Mouse (Mus musculus): Measurements from ENCODE around the gene Aff3. TPM values are rescaled to one million over a fixed set of nuclear protein-coding genes. Genes with fewer than 3 reads are reported as not detected.

Gene Aff3
- polyA plus RNA-seq, 1 experiment from 2014 or later, result 29.5 TPM

DNA sequence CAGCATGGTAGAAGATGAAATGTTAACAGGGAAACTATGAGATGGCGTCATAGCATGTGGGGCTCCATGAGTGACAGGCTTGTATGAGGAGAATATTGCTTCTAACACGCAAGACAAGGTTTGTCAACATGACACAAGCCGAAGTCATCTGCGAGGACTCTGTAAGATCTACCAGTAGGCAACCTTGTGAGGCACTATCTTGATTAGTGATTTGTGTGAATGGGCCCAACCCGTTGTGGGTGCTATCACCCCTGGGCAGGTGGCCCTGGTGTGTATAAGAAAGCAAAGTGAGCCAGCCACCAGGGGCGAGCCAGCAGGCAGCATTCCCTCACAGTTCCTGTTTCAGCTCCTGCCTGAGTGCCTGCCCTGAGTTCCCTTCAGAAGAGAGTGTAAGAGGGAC, 249.2 kb downstream of the Aff3 start:
- Histone ChIP-seq H3K9ac (no peak overlapping the region), H3K36me3 (replicated peaks; ENCODE audit: control insufficient read depth, insufficient read depth) (no peaks in the 10 kb centered on the region), H3K9me3 (ENCODE audit: control insufficient read depth, low read length) (no peaks in the 10 kb centered on the region), H3K4me1 (replicated peaks; ENCODE audit: control insufficient read depth, insufficient read depth, low read length) (peaks cover 38% of the 10 kb centered on the region), H3K27ac (no peak overlapping the region), H3K27me3 (ENCODE audit: control insufficient read depth, insufficient read depth, low read length) (no peaks in the 10 kb centered on the region), H3K4me3 (replicated peaks; ENCODE audit: low read length) (no peak overlapping the region), H3K4me2 (replicated peaks) (no peak overlapping the region)
- WGBS, result 91% methylated on average over 6 of the region's 6 CpGs
- no peak for ATAC-seq (ENCODE audit: low FRiP score)
- DNase-seq (ENCODE audit: low spot score), result no peak

- 58% methylated on average over 4 of the region's 4 CpGs for WGBS
- Histone ChIP-seq H3K36me3 (replicated peaks; ENCODE audit: control insufficient read depth, insufficient read depth) (no peaks in the 10 kb centered on the region), H3K4me3 (replicated peaks; ENCODE audit: low read length) (no peak overlapping the region), H3K27ac (peak overlapping the region; percentile 75), H3K9ac (peak overlapping the region; percentile 14; the same call in 1 of the 2 replicates), H3K9me3 (ENCODE audit: control insufficient read depth, low read length) (no peaks in the 10 kb centered on the region), H3K4me1 (replicated peaks; ENCODE audit: control insufficient read depth, insufficient read depth, low read length) (peaks cover 21% of the 10 kb centered on the region), H3K27me3 (ENCODE audit: control insufficient read depth, insufficient read depth, low read length) (no peaks in the 10 kb centered on the region), H3K4me2 (replicated peaks) (no peak overlapping the region)
- DNase-seq (ENCODE audit: low spot score) (no peak), ATAC-seq (ENCODE audit: low FRiP score) (no peak)
Measured at GRCm38 (mm10) chr1:38411106-38411505, 253.6 kb downstream of the Aff3 start.

DNA sequence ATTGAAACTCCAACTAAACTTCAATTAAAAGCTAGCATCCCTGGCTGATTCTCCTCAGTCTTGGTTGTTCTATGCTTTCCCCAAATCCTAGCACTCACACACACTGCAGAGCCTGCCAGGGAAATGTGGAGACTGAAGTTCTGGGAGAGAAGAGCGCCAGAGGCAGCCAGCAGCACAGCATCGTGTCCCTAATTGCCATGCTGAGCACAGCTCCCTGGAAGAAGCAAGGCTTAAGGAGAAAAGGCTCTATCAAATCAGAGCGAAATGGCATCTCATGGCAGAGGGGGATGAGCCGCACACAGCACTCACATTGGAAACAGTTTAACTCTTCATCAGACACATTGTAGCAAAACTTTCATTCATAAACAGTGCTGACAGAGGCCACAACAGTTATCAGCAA, 254.3 kb downstream of the Aff3 start:
- H3K4me2 ChIP-seq (replicated peaks), result no peak overlapping the region
- WGBS, result 8% methylated on average over 4 of the region's 4 CpGs
- peak; percentile 85 for ATAC-seq (ENCODE audit: low FRiP score)

GRCm38 (mm10) chr1:38408241-38408640, 256.5 kb downstream of the Aff3 start:
- no peaks in the 10 kb centered on the region for H3K36me3 ChIP-seq (replicated peaks; ENCODE audit: control insufficient read depth, insufficient read depth)
- no peak overlapping the region for H3K27ac ChIP-seq
- no peak overlapping the region for H3K4me2 ChIP-seq (replicated peaks)
- DNase-seq (ENCODE audit: low spot score) (no peak), ATAC-seq (ENCODE audit: low FRiP score) (no peak)
- H3K4me1 ChIP-seq (replicated peaks; ENCODE audit: control insufficient read depth, insufficient read depth, low read length), result peaks cover 21% of the 10 kb centered on the region
- H3K27me3 ChIP-seq (ENCODE audit: control insufficient read depth, insufficient read depth, low read length), result no peaks in the 10 kb centered on the region
- H3K9ac ChIP-seq, result no peak overlapping the region
- no peak overlapping the region for H3K4me3 ChIP-seq (replicated peaks; ENCODE audit: low read length)
- H3K9me3 ChIP-seq (ENCODE audit: control insufficient read depth, low read length), result no peaks in the 10 kb centered on the region
- WGBS, result 59% methylated on average over 3 of the region's 3 CpGs

More for the DNA sequence above, 254.3 kb downstream of the Aff3 start:
- peak overlapping the region; percentile 75 for H3K27ac ChIP-seq
- H3K4me3 ChIP-seq (replicated peaks; ENCODE audit: low read length), result no peak overlapping the region
- no peaks in the 10 kb centered on the region for H3K36me3 ChIP-seq (replicated peaks; ENCODE audit: control insufficient read depth, insufficient read depth)
- peak; percentile 71 for DNase-seq (ENCODE audit: low spot score)
- H3K27me3 ChIP-seq (ENCODE audit: control insufficient read depth, insufficient read depth, low read length), result no peaks in the 10 kb centered on the region
- H3K9ac ChIP-seq, result 0 out of 2 replicates have a peak overlapping the region, but pooled peaks have one; percentile 19
- H3K4me1 ChIP-seq (replicated peaks; ENCODE audit: control insufficient read depth, insufficient read depth, low read length), result peaks cover 21% of the 10 kb centered on the region
- no peaks in the 10 kb centered on the region for H3K9me3 ChIP-seq (ENCODE audit: control insufficient read depth, low read length)

DNA sequence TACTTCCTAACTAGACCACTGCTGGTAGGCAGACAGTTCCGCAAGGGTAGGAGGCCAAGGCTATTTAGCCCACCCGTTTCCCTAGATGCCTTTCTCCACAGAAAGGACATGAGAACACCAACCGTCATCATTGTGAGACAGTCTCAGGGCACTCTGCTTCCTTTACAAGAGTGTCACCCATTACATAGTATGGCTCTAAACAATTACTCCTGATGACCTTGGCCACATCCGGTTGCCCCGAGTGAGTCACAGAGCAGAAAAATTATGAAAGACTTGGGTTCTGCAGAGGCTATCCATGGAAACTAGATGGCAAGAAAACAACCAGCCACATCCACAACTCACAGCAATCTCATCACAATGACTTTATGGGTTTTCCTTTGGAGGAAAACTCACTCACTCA, 261.0 kb downstream of the Aff3 start:
- Histone ChIP-seq H3K9me3 (ENCODE audit: control insufficient read depth, low read length) (no peaks in the 10 kb centered on the region), H3K4me1 (replicated peaks; ENCODE audit: control insufficient read depth, insufficient read depth, low read length) (peaks cover 5% of the 10 kb centered on the region; the same call in 1 of the 2 replicates), H3K27ac (no peak overlapping the region), H3K4me3 (replicated peaks; ENCODE audit: low read length) (no peak overlapping the region), H3K27me3 (ENCODE audit: control insufficient read depth, insufficient read depth, low read length) (no peaks in the 10 kb centered on the region), H3K9ac (no peak overlapping the region), H3K36me3 (replicated peaks; ENCODE audit: control insufficient read depth, insufficient read depth) (no peaks in the 10 kb centered on the region), H3K4me2 (replicated peaks) (no peak overlapping the region)
- ATAC-seq (ENCODE audit: low FRiP score) (no peak), DNase-seq (ENCODE audit: low spot score) (no peak)
- WGBS, result 83% methylated on average over 5 of the region's 5 CpGs

DNA sequence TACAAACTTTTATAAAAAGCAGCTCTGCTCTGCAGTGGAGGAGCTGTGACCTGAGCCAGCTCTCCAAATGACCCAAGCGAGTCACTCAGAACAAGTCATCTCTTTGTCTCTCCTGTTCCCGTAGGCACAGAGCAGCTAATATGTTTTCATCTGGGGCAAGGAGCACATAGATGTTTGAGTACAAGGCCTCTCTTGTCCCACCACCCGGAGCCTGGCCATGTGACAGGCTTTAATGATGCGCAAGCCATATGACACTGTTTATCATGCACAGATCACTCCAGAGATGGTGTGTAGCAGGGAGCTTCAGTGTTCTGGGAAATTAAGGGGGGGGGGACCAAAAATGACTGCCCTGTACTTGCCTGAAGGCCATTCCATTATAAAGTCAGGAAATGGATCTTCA, 262.9 kb downstream of the Aff3 start:
- WGBS, result 23% methylated on average over 4 of the region's 4 CpGs
- no peak overlapping the region for H3K4me2 ChIP-seq (replicated peaks)
- no peak for DNase-seq (ENCODE audit: low spot score)
- H3K4me3 ChIP-seq (replicated peaks; ENCODE audit: low read length), result no peak overlapping the region
- peaks cover 9% of the 10 kb centered on the region; the same call in 1 of the 2 replicates for H3K4me1 ChIP-seq (replicated peaks; ENCODE audit: control insufficient read depth, insufficient read depth, low read length)
- no peaks in the 10 kb centered on the region for H3K27me3 ChIP-seq (ENCODE audit: control insufficient read depth, insufficient read depth, low read length)
- no peaks in the 10 kb centered on the region for H3K9me3 ChIP-seq (ENCODE audit: control insufficient read depth, low read length)
- H3K27ac ChIP-seq, result peak overlapping the region; percentile 52; the same call in 1 of the 2 replicates
- H3K36me3 ChIP-seq (replicated peaks; ENCODE audit: control insufficient read depth, insufficient read depth), result no peaks in the 10 kb centered on the region
- no peak overlapping the region for H3K9ac ChIP-seq
- peak; percentile 38; the same call in 1 of the 2 replicates for ATAC-seq (ENCODE audit: low FRiP score)

DNA sequence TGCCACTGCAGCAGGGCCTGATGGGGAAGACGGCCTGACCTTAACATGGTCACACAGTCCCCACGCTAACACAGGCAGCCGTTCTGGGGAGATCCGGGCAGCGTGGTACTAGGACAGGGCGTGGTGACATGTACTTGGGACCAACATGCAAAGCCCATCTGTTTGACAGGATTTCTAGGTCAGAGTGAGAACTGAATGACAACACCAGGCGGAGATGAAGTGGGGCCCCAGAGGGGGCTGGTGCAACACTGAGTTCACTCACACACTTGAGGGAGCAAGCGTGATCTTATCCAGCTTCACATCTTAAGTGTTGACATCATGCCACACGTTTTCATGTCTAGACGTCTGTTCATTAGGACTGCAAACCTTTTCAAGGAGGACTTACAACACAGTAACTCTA, 265.5 kb downstream of the Aff3 start:
- no peaks in the 10 kb centered on the region for H3K9me3 ChIP-seq (ENCODE audit: control insufficient read depth, low read length)
- H3K27ac ChIP-seq, result no peak overlapping the region
- H3K9ac ChIP-seq, result no peak overlapping the region
- DNase-seq (ENCODE audit: low spot score) (no peak), ATAC-seq (ENCODE audit: low FRiP score) (no peak)
- no peaks in the 10 kb centered on the region for H3K36me3 ChIP-seq (replicated peaks; ENCODE audit: control insufficient read depth, insufficient read depth)
- no peaks in the 10 kb centered on the region for H3K27me3 ChIP-seq (ENCODE audit: control insufficient read depth, insufficient read depth, low read length)
- 89% methylated on average over 10 of the region's 10 CpGs for WGBS
- H3K4me1 ChIP-seq (replicated peaks; ENCODE audit: control insufficient read depth, insufficient read depth, low read length), result peaks cover 23% of the 10 kb centered on the region
- no peak overlapping the region for H3K4me2 ChIP-seq (replicated peaks)
- no peak overlapping the region for H3K4me3 ChIP-seq (replicated peaks; ENCODE audit: low read length)

DNA sequence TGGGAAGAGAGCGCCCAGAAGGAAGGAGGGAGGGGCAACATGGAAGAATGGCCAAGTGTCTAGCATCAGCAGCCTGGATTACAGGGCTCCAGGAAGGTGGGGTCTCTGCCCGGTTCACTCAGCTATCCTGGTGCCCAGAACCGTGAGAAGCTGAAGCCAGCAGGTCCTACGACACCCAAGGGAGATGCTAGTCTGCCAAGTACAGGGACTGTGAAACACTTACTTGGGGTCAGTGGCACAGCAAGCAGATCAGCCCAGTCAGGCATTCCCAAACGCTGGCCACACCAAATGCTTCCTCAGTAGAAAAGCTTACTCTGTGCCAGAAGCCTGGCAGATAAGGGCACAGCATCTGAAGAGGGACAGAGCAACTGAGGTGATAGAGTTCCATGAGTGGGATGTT, 266.2 kb downstream of the Aff3 start:
- 63% methylated on average over 5 of the region's 5 CpGs for WGBS

GRCm38 (mm10) chr1:38395194-38395681, 269.5 kb downstream of the Aff3 start:
- H3K4me2 ChIP-seq (replicated peaks), result no peak overlapping the region
- H3K27me3 ChIP-seq (ENCODE audit: control insufficient read depth, insufficient read depth, low read length), result no peaks in the 10 kb centered on the region
- H3K27ac ChIP-seq, result peak overlapping the region; percentile 38; the same call in 1 of the 2 replicates
- ATAC-seq (ENCODE audit: low FRiP score) (no peak), DNase-seq (ENCODE audit: low spot score) (no peak)
- H3K4me3 ChIP-seq (replicated peaks; ENCODE audit: low read length), result no peak overlapping the region
- H3K36me3 ChIP-seq (replicated peaks; ENCODE audit: control insufficient read depth, insufficient read depth), result no peaks in the 10 kb centered on the region
- 11% methylated on average over 11 of the region's 11 CpGs for WGBS
- H3K9ac ChIP-seq, result no peak overlapping the region
- H3K4me1 ChIP-seq (replicated peaks; ENCODE audit: control insufficient read depth, insufficient read depth, low read length), result peaks cover 40% of the 10 kb centered on the region
- H3K9me3 ChIP-seq (ENCODE audit: control insufficient read depth, low read length), result no peaks in the 10 kb centered on the region

More for the DNA sequence above, 266.2 kb downstream of the Aff3 start:
- no peak overlapping the region for H3K9ac ChIP-seq
- peaks cover 30% of the 10 kb centered on the region for H3K4me1 ChIP-seq (replicated peaks; ENCODE audit: control insufficient read depth, insufficient read depth, low read length)
- no peaks in the 10 kb centered on the region for H3K9me3 ChIP-seq (ENCODE audit: control insufficient read depth, low read length)
- ATAC-seq (ENCODE audit: low FRiP score) (no peak), DNase-seq (ENCODE audit: low spot score) (no peak)
- H3K4me2 ChIP-seq (replicated peaks), result no peak overlapping the region
- H3K27ac ChIP-seq, result no peak overlapping the region
- H3K36me3 ChIP-seq (replicated peaks; ENCODE audit: control insufficient read depth, insufficient read depth), result no peaks in the 10 kb centered on the region
- no peak overlapping the region for H3K4me3 ChIP-seq (replicated peaks; ENCODE audit: low read length)
- no peaks in the 10 kb centered on the region for H3K27me3 ChIP-seq (ENCODE audit: control insufficient read depth, insufficient read depth, low read length)

DNA sequence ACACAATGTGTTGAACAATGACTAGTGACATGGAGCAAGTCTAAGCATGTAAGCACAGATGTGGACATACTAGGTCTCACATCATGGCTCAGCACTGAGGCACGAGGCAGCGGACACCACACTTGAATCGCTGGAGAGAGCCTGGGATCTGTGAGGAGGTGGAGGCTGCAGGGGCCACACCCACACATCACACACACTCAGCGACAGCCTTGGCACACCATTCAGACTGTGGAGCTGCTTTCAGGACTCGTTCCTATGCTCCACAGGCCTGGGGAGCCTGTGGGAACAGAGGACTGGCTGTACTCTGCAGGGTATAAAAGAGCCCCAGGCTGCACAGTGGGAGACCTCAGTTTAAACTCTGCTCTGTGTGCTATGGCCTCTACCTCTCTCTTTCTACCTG, 270.3 kb downstream of the Aff3 start:
- 21% methylated on average over 5 of the region's 5 CpGs for WGBS
- Histone ChIP-seq H3K4me2 (replicated peaks) (no peak overlapping the region), H3K4me1 (replicated peaks; ENCODE audit: control insufficient read depth, insufficient read depth, low read length) (peaks cover 45% of the 10 kb centered on the region), H3K36me3 (replicated peaks; ENCODE audit: control insufficient read depth, insufficient read depth) (no peaks in the 10 kb centered on the region), H3K4me3 (replicated peaks; ENCODE audit: low read length) (no peak overlapping the region), H3K27ac (peak overlapping the region; percentile 38; the same call in 1 of the 2 replicates), H3K27me3 (ENCODE audit: control insufficient read depth, insufficient read depth, low read length) (no peaks in the 10 kb centered on the region), H3K9ac (no peak overlapping the region), H3K9me3 (ENCODE audit: control insufficient read depth, low read length) (no peaks in the 10 kb centered on the region)
- ATAC-seq (ENCODE audit: low FRiP score), result peak; percentile 24; the same call in 1 of the 2 replicates
- no peak for DNase-seq (ENCODE audit: low spot score)

All from hindbrain, embryonic 14.5 days (tissue).